Mouse (Mus musculus): ENCODE data around the gene Ms4a6d.
"Not testable (repeated sequence)": the region's sequence is repeated elsewhere in the genome, so short reads cannot be mapped to it uniquely, and the experiment has no call there.

The Ms4a6d gene

DNA sequence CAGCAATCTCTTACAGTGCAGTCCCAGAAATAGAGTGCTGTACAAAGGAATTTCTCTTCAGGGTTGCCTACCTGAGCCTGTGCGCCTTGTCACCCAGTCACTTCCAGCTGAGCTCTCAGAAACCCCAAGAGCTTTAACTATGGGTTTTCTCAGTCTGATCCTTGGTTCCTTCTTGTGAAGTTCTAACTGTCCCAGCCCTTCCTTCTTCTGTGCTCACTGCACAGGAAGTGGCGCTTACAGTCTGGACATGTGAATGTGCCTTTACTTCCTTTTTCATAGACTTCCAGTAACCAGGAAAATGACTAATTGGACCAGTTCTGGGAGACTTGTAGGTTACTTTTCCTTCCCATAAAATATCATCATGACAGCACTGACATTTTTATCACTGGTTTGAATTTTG is at the start of gene Ms4a6d:
Ms4a6d (minus strand) TSS at position 247 of the 400 bp plus-strand sequence.
- DNase-seq (ENCODE audit: low read depth, low spot score) = no peak

DNA sequence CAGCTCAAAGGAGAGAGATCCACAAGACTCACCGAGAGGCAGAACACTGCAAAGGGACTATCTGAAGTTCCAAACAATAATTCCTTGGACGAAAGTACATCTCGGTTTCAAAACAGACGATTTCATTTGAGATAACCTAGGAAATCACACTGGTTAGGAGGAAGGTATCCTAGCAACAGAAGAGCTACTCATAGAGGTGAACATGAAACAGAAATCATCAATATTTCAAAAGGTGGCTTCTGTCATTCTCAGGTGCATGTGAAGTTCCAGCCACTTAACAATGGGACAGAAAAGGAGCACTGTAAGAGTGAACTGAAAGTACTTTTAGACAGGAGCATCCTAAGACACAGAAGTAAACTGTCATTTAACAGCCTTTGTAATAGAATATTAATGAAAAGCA is 44.9 kb upstream of the Ms4a6d start:
- no peak for DNase-seq (ENCODE audit: low read depth, low spot score)

DNA sequence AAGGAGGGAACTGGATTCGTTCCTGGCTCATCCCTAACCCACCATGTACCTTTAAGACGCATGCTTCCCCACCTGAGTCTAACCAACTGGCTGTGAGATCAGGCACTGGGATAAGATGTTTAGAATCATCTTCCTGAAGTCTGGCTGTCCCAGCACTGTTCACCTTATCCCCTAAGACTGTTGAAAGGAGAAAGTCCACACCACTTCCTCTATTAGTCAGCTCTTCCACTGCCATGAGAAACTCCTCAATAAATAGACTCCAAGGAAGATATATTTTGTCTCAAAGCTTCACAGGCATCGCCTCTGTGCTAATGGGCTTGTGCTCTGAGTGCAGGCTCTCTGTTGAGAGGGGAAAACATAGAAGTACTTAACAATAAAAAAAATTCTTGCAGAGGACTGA is 41.5 kb upstream of the Ms4a6d start:
- DNase-seq (ENCODE audit: low read depth, low spot score) = no peak

DNA sequence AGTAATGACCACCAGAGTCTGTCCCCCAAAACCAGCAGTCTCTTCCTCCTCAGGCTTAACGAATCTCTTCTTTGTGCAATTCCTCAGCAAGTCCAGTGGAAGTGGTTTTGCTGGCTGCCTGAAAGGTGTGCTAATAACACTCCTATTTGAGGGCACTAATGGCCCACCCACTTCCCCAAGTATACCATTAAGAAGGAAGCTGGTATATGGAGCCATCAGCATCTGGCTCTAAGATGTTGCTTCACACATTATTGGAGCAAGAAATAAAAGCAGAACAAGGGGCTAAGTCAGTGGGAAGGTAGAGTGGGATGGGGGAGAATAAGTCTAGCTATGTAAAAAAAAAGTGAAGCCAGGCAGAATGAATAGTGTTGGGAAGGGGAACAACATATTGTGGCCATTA is 36.1 kb upstream of the Ms4a6d start, which contains the start of gene Ms4a3:
Ms4a3 (minus strand) TSS at position 120 of the 400 bp plus-strand sequence.
- DNase-seq (ENCODE audit: low read depth, low spot score) = no peak

DNA sequence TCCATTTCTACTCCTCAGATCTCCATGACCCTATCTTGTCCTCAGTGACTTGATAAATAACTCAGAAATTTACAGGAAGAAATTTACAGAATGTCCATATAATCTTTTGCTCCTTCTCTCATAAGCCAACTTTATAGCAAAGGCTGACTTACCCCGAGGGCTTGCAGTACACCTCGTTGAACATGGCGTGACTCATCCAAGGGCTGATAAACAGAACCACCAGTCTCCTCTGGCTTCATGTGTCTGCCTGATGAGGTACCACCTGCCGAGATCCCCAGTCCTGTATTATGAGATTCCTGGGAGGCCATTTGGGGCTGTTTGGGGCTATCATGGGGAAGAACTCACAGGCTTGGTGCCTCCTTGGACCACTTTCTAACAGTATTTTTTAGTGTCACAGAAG is 34.4 kb upstream of the Ms4a6d start:
- DNase-seq (ENCODE audit: low read depth, low spot score) = no peak

DNA sequence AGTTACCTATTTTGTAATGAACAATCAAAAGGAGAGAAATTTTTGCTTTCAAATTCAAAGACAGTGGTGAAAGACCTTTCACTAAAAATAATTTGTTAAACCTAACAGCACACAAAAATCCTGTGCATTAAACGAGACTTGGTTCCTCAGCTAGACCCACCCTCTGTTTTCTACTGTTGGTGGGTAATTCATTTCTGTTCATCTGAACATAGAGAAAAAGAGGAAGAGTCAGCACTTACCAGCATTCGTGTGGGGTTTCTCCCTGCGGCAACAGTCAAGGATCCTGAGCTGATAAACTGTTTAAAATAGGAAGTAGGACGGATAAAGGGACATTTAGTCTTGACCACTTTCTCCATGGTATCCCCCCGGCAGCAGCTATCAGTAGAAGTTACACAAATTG is 30.9 kb upstream of the Ms4a6d start:
- no peak for DNase-seq (ENCODE audit: low read depth, low spot score)

DNA sequence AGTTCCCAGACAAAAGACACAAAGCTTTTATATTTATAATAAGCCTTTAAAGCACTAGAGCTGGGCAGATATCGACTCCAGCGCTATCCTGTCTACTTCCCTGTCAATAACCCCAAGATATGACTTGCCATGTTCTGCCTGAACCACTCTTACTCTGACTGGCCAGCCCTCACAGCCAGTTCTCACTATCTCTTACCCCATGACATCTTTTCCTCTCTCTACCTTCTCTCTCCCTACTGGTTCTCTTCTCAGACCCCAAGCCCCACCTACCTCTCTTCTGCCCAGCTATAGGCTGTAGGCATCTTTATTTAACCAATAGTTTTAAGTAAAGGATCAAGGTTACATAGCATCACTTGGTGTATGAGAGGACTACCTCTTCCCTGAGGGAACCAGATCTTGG is 29.7 kb upstream of the Ms4a6d start:
- no peak for DNase-seq (ENCODE audit: low read depth, low spot score)

DNA sequence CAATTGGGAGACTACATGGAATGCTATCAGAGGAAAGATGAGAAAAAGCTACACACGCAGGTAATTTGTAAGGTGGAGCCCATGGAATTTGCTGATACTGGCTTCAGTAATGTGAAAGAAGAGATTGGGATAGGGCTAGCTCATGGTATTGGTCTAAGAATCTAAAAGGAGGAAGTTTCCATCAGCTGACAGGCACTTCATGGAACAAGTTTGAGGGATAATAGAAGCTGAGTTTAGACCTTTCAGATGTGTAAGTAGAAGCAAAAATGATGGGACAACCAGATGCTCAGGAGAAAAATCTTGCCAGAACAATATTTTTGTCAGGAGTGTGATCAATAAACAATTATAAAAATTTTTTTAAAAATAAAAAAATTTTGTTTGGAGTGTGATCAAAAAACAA is 29.1 kb upstream of the Ms4a6d start:
- DNase-seq (ENCODE audit: low read depth, low spot score) = no peak

DNA sequence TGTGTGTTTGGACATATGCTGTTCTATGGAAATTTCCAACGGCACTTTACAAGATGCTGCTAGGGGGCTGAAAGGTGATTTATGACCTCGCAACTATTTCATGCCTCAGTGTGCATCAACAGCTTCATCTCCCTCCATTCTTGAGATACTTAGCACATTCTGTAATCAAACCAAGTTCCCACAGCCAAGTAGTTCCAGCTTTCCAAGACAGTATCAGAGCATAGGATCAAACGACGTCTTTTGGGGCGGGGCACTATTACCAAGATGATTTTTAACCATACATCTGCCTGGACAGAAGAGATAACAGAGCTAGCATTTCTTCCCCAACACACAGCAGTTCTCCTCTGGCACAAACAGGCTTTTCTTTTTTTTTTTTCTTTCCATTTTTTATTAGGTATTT is 20.6 kb upstream of the Ms4a6d start:
- DNase-seq (ENCODE audit: low read depth, low spot score) = no peak

DNA sequence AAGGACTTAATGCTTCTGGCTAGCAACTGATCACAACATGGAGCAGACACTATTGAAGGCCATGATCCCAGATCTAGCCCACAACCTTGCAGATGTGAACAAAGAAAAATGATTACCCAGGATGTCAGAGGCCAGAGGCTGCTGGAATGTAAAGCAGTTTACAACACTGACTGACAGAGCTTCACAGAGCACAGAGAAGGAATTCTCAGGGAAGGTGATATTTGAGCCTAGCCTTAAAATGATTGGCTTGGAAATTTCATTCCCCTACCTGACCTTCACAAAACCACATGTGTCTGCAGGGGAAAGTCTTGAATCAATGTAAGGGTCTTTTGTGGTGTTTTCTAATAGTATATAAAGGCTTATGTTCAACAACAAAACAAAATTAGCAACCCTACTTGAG is 20.2 kb upstream of the Ms4a6d start:
- no peak for DNase-seq (ENCODE audit: low read depth, low spot score)

DNA sequence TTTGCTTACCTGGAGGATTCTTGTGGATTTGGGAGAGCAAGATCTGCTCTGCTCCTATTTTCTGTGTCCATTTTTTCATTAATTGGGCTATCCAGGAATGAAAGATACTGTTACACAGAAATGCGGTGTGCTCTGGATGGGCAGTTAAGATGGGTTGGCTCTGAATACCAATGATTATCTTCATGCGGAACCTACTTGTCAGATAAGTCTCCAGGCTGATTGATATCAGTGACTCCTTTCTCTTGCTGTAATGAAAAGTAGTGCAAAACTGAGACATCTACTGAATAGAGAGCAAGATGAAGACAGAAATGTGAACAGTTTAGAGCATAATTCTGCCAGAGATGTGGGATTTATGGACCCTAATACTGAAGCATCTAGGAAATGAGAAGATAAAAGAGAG is 18.9 kb upstream of the Ms4a6d start, which contains the start of gene Ms4a2:
Ms4a2 (minus strand) TSS at position 169 of the 400 bp plus-strand sequence.
- no peak for DNase-seq (ENCODE audit: low read depth, low spot score)

DNA sequence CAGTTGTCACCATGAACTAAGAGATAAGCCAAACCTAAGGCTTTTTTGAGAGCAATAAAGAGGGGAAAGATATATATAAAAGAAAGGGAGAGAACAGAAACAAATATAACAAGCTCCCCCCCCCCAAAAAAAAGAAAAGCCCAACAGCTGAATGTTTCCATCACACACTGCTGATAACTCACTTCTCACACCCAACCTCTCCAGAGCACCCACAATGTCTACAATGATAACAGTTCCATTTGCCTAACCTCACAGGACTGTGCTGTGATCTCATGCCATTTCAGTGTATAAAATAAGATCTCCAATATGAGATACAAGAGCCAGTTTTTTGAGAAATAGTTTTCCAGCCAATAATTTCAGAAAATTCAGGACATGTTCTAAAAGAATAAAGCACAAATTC is 13.3 kb upstream of the Ms4a6d start:
- no peak for DNase-seq (ENCODE audit: low read depth, low spot score)

DNA sequence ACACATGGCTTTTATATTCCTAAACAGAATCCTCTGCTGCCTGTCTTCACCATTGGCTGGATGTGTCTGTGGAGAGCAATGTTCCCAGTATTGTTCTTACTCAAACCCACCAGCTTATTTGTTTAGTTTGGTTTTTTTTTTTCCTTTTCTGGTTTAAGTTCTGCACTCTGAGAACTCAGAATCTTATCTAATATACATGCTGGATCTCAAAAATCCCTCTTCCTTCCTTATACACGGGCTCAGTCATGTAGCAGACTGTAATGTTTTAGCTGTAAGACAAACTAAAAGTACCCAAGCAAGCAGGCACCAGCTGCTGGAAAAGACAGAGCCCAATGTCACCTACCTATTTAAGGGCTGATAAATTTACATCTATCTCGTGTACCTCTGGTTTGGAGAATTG is 10.2 kb upstream of the Ms4a6d start:
- no peak for DNase-seq (ENCODE audit: low read depth, low spot score)

DNA sequence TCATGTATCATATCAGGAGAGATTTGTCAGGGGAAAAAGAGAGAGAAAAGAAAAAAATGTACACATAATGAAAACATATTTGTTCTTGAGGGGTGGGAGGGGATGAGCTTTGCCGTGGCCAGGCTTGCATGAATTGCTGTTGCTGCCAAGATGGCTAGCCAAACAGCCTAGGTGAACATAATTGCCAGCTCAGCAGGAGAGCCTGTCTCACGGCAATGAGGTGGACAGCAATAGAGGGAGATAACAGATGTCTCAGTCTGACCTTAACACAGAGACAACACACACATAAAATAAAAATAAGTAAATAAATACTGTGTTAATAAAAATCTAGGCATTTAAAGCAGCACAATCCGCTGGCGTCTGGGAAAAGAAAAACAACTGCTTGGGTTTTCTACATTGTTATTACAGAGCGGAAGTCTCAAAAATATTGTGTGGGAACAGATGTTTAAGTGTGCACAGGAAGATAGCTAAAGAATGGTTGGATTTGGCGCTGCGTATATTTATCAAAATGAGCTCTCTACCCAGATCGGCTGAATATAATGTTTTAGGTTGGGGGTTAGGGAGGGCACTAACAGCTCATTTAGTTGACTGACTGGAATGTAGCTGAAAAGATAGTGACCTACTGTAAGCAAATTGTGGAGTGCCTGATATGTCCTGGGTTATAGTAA is 9.3 kb upstream of the Ms4a6d start:
- DNase-seq (ENCODE audit: low read depth, low spot score) = no peak

DNA sequence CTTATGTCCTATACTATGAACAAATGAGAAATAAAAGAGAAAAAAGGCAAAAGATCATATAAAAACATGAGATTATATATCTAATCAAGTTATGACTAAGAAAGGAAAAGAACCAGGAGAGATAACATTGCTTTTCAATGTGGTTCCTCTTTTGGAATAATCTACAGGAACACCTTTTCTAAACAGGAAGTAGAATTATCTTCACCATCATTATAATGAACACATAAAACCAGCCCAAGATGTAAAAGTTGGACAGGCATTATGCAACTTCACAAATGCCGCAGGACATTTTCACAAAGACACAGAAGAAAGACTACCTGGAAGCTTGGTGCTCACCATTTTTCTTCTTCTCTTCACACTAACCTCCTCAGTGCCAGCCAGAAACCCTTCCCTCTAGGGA is 8.4 kb upstream of the Ms4a6d start:
- DNase-seq (ENCODE audit: low read depth, low spot score) = no peak

DNA sequence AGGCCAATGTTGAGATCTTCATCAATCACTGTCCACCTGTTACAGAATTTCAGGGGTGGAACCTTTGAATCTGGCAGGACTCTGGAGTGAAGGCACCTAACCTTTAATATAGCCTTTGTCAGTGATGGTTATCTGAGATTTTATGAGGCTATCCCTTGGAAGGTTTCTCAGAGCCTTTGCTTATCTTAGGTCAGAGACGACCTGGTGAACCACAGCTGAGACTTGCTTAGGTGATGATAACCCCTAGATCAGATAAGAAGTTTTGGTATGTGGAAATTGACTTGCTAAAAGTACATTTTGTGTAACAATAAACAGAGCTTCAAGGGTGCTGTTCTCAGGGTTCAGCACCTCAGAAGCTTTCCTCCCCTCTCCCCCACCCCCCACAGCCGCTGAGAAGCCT is 7.6 kb upstream of the Ms4a6d start:
- no peak for DNase-seq (ENCODE audit: low read depth, low spot score)

DNA sequence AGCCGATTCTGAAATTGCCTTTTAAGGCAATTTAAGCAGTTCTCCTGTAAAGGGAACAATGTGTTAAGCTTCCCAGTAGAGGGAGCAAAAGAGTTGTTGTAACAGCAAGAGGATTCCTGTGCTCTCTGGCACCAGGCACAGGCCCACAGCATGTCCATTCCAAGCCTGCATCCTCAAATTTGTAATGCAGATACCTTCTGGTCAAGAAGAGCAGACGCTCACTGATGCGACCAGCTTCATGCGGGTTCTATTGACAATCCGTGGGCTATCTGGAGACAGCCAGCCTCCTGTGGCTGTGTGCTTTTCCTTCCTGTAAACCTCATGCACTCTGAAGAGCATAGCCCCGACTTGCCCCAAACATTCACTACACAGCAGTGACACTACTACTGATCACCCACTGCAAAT is 6.9 kb upstream of the Ms4a6d start:
- peak; percentile 77 for DNase-seq (ENCODE audit: low read depth, low spot score)

DNA sequence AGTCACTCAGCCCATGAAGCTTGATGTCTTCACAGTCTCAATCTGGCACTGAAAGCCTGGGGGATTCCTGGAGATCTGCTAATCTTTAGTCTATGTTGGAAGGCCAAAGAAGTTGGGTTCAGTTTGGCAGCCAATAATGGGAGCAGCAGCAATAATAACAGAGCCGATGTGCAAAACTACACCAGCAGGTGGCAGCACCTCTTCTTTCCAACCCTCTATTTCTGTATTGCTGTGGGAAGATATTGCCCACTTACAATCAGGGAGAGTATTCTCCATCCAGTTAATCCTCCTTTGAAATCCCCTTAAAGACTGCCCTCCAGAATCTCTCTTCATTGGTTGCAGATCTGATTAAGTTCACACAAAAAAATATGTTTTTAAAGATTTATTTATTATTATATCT is 3.5 kb upstream of the Ms4a6d start:
- DNase-seq (ENCODE audit: low read depth, low spot score) = peak; percentile 52

DNA sequence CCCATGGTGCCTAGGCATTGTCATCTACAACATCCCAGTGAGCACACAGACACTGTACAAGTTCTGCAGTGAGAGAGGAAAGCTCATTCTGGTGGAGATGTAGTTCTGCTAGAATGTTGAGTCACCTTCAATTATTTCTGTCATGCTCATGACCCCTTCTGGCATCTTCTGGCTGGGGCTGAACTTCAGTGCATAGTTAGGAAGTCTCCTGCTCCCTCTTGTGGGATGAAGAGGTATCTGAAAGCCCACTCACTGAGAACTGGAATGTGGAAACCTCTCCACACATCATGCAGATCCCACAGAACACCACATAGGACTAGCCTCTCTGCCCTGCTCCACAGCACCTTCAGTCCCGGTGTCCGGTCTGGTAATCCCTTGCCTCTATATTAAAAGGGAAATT is 2.6 kb downstream of the Ms4a6d start:
- peak; percentile 55 for DNase-seq (ENCODE audit: low read depth, low spot score)

DNA sequence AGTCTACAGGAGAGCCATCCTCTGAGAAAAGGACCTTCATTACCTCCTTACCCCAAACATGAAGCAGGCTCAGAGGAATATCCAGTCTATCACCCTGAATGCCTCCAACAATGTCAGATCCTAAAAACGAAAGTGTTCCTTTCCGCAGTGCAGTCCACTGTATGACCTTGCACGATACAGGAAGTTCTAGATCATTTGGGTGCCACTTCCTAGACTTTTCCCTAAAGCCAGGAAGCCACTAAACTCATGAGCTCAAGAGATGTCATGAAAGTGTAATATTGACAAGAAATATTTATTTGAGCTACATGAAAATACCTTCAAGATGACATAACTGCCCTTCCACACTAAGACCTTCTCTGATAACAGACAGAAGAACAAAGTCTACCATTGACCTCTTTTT is 3.3 kb downstream of the Ms4a6d start:
- no peak for DNase-seq (ENCODE audit: low read depth, low spot score)

DNA sequence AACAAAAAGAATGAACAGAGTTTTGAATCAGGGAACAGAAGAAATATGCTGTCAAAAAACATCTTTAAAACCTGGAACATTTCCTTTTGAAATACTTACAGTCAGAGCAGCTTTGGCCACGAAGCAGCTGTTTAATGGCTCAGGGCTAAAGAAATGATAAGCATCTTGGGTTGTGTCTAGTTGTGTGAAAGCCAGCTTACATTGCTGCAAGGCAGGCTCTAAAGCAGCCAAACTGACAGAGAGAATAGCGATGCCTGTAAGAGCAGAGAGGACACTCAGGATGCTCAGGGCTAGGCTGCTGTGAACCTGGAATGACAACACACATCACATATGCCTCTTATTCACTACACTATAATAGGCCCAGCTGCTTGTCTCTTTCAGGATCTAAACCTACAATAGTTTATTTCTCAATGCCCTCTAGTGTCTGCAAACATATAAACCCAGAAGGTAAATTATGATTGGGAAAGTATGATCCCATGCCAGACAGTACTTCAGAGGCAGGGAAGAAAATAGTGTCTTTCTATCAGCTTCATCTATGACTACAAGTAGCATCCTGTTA is 14.7 kb downstream of the Ms4a6d start:
- DNase-seq (ENCODE audit: low read depth, low spot score) = no peak

DNA sequence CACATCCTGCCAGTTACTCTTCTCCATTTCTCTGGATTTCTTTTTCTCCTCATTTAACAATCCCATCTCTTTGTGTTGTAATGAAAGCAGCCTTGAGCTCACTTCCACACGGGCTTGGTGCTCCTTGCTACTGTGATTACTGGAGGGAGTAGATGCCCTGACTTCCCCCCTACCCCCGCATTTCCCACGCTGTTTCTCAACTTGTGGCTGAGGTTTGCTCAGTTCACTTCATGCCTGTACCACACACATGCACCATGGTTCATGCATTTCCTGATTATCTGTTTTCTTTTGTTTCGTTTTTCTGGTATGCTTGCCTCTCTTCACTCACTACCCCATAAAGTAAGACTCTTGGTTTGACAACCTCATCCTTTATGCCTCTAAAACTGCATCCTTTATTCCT is 15.4 kb downstream of the Ms4a6d start:
- DNase-seq (ENCODE audit: low read depth, low spot score) = no peak

DNA sequence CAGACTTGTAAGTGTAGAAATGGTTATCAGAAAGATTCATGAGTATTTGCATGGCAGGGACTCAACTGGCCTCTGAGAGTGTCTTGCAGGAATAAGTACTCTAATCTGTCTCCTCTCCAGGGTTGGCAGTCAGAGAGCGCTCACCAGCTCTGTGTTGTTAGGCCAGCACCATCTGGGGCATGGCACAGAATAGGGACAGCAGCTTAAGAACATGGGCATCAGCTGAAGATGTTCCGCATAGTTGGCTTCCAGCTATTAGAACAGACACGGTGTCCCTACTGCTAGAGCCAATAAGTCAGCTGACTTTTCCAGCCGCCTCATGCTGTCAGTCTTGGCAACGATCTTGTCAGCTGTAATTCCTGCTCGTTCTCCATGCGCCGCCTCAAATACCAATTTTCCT is 29.7 kb downstream of the Ms4a6d start:
- DNase-seq (ENCODE audit: low read depth, low spot score) = no peak

DNA sequence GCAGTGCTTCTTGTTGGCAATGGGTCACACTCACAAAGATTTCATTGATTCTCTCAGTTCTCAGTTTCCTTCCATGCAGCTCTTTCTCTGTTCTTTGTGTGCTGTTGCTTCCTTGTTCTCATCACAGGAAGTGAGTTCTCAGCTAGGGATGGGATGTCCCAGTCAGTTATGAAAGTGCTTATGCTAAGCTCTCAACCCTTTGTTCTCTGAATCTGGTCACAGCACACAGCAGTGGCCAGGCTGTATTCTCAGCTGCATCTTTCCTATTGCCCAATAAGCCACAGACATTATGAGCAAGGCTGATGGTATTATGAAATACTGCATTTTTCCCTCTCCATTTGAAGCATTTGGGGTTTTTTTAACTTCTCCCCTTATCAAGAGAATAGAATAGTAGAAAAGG is 45.1 kb downstream of the Ms4a6d start:
- not testable (repeated sequence) for DNase-seq (ENCODE audit: low read depth, low spot score)
